Mouse (Mus musculus) monocyte, adult 2 months (primary cell): Measurements from ENCODE around the gene Nrarp.

ENCODE experiments used
- DNase-seq, 2 experiments: peaks; one replicate each; pipeline ENCODE4 v3.0.0; 2022; ENCODE audit warnings: low spot score in 2 of 2, low read depth in 1 of 2

Nrarp gene

GRCm38 (mm10) chr2:25195211-25196156 is 14.9 kb downstream of the Nrarp start:
- peak in 1 of 2 experiments; percentile 64 for DNase-seq

- peak in 1 of 2 experiments; percentile 49 for DNase-seq
Observed at GRCm38 (mm10) chr2:25196172-25196954, 15.8 kb downstream of the Nrarp start, which contains the start of gene Tor4a. Gene Tor4a (minus strand): TSS chr2:25196886.

- no peak for DNase-seq
Observed at GRCm38 (mm10) chr2:25197191-25197590, 16.6 kb downstream of the Nrarp start.

GRCm38 (mm10) chr2:25197946-25198345 is 17.4 kb downstream of the Nrarp start:
- DNase-seq, result no peak

- no peak for DNase-seq
Observed at GRCm38 (mm10) chr2:25200631-25201030, 20.1 kb downstream of the Nrarp start.

GRCm38 (mm10) chr2:25203631-25204214 is 23.2 kb downstream of the Nrarp start:
- no peak for DNase-seq

- no peak for DNase-seq
Observed at GRCm38 (mm10) chr2:25207593-25207992, 27.0 kb downstream of the Nrarp start.

GRCm38 (mm10) chr2:25210686-25211085 is 30.1 kb downstream of the Nrarp start:
- no peak for DNase-seq

GRCm38 (mm10) chr2:25211121-25211670 is 30.6 kb downstream of the Nrarp start, which contains the start of gene Nelfb:
Gene Nelfb (minus strand): TSS chr2:25211489.
- peak; percentile 80 to 83 for DNase-seq

- DNase-seq, result no peak
Observed at GRCm38 (mm10) chr2:25213266-25213865, 32.8 kb downstream of the Nrarp start.

- no peak for DNase-seq
Observed at GRCm38 (mm10) chr2:25214444-25214843, 33.9 kb downstream of the Nrarp start, which contains the start of gene Stpg3. Gene Stpg3 (minus strand): TSS chr2:25214637.

- no peak for DNase-seq
Observed at GRCm38 (mm10) chr2:25217666-25218065, 37.1 kb downstream of the Nrarp start.

- no peak for DNase-seq
Observed at GRCm38 (mm10) chr2:25218445-25218844, 37.9 kb downstream of the Nrarp start, which contains the start of gene Fam166a. Gene Fam166a (plus strand): TSS chr2:25218745.

GRCm38 (mm10) chr2:25221331-25221772 is 40.8 kb downstream of the Nrarp start:
- no peak for DNase-seq

- DNase-seq, result peak in 1 of 2 experiments; percentile 69
Observed at GRCm38 (mm10) chr2:25223681-25224491, 43.3 kb downstream of the Nrarp start.

GRCm38 (mm10) chr2:25224492-25224765 is 43.9 kb downstream of the Nrarp start, which contains the start of gene Tubb4b:
Gene Tubb4b (minus strand): TSS chr2:25224702.
- no peak for DNase-seq

- DNase-seq, result peak; percentile 97 to 98
Observed at GRCm38 (mm10) chr2:25224766-25225752, 44.5 kb downstream of the Nrarp start.

- no peak for DNase-seq
Observed at GRCm38 (mm10) chr2:25225811-25226379, 45.3 kb downstream of the Nrarp start.
